Mouse (Mus musculus) CD4-positive helper T cell, adult 2 months (primary cell): ENCODE results near the gene Prima1.

Source experiments
- DNase-seq: peaks from one replicate; pipeline ENCODE4 v3.0.0-alpha.2; 2012; ENCODE audit warnings: low read depth, missing footprints, low spot score

Gene Prima1

GRCm38 (mm10) chr12:103242083-103242581 is at the start of gene Prima1:
Gene Prima1, minus strand, starts transcription at chr12:103242150.
- no peak for DNase-seq

DNA sequence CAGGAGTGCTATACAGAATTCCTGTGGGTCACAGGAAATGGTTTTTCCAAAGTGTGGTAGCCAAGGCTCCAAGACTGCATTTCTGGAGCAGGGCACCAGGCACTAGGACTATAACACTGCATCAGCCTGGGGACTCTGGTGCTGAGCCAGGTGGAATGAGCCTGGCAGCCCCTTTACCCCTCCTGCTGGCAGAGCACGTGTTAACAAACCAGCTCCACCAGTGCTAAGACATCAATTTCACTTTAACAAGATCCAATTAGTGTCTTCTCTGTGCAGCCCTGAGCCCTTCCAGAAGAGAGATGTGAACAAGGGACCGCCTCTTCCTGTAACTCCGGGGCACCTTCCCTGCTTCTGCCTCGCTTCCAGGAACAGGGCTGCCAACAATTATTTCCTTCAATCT is 45.3 kb upstream of the Prima1 start:
- no peak for DNase-seq

GRCm38 (mm10) chr12:103283411-103283810 is 41.5 kb upstream of the Prima1 start:
- DNase-seq, result no peak

DNA sequence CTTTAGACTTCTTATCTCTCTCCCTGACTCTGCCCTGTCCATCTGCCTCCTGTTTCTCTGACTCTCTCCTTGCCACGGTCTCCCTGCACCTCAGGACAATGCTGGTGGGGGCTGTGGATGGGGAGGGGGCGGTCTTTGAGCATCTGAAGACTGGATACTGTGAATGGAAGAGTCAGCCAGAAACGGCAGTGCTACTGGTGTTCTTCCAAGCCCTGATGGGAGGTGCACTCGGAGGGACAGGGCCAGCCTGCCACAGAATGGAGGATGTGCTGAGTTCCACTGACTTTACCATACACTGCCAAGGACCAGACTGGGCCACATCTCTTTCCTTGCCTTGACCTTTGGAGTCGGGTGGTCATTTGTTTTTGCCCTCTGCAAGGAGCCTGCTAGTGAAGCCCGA is 41.0 kb upstream of the Prima1 start:
- no peak for DNase-seq

- DNase-seq, result no peak
These were observed 40.0 kb upstream of the Prima1 start for GRCm38 (mm10) chr12:103281912-103282311.

DNA sequence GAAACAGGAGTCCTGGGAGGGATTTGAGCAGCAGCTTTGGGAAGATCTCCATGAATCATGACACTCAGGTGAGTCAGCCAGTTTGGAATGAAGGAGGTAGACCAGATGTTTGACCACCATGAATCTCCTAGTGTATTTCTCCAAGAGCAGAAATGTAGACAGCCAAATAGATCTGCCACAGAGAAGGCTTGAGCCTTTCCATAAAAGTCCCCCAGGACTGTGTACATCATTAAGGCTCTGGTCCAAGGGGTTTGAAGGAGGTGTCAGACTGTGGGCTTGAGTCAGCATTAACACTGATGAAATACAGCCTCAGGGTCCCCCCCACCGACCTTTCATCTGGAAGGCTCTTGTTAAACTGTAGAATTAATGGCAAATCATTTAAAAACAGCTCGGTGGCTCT is 39.5 kb upstream of the Prima1 start:
- DNase-seq, result no peak

DNA sequence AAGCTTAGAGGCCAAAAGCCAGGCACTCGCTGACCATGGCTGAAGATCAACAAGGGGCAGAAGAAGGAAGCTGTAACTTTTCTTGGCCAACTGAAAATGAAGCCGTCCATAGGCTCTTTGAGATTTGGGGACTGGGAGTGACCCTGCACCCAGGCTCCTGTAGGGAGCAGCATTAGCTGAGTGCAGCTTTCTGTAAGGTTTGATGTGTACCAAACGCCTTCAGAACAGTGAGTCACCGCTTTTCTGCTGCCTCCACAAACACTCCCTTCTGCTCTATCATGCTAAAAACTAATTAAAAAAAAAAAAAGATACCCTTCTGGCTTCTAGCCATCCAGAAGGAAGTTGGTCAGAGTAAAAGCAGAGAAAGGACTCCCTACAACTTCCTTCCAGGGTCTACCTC is 34.5 kb upstream of the Prima1 start:
- DNase-seq, result no peak

DNA sequence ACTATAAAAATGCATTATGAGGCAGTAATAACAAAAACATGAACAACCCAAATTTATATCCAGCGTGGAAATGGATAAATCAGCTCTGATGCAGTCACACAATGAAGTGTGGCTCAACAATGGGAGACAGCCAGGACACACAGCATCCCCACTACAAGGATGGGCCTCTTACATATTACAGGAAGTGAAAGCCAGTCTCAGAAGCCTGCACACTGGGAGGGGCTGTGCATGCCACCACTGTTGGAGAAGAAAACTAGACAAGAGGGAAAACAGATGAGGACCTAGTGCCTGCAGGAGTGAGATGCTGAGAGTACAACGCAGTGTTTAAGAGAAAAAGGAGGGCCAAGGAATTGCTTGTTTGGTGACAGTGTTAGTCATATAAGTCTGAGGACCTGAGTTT is 31.8 kb upstream of the Prima1 start:
- no peak for DNase-seq

- no peak for DNase-seq
These were observed 31.1 kb upstream of the Prima1 start for GRCm38 (mm10) chr12:103273051-103273450.

DNA sequence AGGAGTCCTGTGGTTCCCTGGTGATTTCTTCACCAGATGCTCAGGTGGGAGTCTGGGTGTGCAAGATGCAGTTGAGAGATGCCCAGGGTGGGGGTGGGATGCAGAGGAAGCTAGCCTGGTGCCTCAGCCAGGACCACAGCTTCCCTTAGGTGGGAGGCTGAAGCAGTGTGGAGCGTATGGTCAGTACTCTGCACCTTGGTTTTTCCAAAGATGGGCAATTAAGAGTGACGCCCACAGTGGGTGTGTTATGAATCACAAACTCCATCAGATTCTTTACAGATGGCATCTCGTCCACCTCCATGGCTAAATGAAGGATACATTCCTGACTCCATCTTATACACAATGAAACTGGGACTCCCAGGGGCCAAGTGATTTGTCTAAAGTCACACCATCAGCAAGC is 30.2 kb upstream of the Prima1 start:
- no peak for DNase-seq

DNA sequence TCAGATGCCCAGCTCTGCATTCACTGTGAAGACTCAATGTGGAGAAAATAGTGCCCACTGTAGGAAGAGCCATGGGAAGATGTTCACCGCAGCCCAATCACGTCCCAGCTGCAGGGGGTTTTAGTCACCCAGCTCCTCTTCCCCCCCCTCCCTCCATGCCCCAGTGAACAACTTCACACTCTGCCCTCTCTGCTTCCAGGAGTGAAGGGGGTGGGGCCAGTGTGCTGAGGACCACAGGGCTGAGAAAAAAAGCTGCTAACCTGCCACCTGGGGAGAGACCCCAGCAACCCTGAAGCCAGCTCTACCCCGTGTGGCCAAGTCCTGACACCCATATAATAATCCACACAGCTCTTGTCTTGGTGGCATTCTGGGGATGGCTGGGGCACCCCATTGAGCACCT is 24.7 kb upstream of the Prima1 start:
- no peak for DNase-seq

DNA sequence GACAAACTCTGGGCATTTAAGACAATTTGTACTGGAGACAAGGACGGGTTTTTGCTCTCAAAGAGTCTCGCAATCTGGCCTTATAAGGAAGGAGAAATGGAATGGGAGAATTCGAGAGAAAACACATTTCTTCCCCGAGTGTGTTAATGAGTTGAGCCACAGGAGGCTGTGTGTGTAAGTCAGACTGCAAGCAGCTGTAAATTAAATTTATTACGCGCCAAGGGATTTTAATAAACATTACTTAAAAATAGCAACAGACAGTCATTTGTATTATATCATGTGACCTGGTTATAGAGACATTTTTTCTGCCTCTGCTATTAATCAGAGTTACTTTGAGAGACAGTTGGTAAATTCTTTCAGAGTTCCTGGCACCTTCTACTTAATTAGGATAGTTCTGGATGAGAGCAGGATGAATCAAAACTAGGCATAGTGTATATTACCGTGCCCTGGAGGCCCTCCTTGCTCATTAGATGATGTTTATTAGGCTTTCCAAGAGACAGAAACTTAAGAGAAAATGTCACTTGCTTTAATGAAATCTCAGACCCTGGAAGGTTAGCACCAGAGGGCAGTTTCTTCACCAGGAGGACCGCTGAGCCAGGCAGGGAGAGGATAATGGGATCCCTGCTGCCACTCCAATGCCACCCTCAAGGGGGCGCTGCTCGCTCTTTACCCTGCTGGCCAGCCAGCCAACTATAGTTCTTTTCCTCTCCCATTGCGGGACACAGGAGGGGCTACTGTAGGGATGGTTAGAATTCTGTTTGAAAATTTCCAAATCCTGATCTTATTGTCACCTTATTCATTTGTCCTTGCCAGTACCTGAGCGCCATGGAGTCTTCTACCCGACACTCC is 20.3 kb upstream of the Prima1 start:
- DNase-seq, result no peak

GRCm38 (mm10) chr12:103252901-103253434 is 11.0 kb upstream of the Prima1 start:
- DNase-seq, result no peak

- DNase-seq, result no peak
These were observed 9.2 kb upstream of the Prima1 start for GRCm38 (mm10) chr12:103251151-103251550.

GRCm38 (mm10) chr12:103250333-103250732 is 8.4 kb upstream of the Prima1 start:
- DNase-seq, result no peak

GRCm38 (mm10) chr12:103243041-103243440 is 1.1 kb upstream of the Prima1 start:
- DNase-seq, result no peak

DNA sequence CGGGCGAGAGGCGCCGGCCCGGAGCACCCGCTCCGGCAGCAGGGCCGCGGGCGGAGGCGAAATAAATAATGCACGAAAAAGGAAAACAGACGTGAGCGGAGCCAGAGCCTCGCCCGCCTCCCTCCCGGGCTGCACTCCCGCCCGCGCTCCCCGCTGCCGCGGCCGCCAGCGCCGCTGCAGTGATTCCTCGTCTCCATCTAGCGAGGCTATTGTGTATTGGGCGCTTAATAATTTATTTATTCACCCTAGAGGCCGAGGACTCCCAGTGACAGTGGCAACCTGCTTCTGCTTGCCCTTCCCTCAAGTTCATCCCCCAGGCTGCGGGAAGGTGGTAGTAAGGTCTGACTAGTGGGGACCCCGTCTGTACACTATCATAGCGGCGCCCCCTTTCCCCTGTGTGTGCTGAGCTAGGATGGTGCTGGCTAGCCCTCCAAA is 658 bp upstream of the Prima1 start:
- no peak for DNase-seq

GRCm38 (mm10) chr12:103241311-103242082 is 453 bp downstream of the Prima1 start:
- DNase-seq, result no peak

GRCm38 (mm10) chr12:103238924-103239460 is 3.0 kb downstream of the Prima1 start:
- DNase-seq, result no peak

- no peak for DNase-seq
These were observed 6.1 kb downstream of the Prima1 start for GRCm38 (mm10) chr12:103235856-103236255.

DNA sequence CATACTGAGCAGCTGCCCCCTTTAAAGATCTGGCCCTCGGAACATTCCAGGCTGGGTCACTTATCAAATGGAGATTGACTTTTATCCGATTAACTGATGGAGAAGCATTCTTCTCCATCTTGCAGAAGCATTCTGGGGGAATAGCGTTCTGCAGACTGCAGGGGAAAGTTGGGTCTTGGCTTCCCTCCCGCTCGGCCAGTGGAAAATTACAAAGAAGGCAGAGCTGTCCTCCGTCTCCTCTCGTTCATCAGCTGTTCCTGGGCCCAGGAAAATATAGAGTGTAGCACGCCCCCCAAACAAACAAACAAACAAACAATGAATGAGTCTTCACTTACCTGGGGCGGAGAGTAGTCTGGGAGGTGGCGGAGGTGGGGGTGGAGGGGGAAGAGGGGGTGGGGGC is 6.7 kb downstream of the Prima1 start:
- DNase-seq, result no peak

DNA sequence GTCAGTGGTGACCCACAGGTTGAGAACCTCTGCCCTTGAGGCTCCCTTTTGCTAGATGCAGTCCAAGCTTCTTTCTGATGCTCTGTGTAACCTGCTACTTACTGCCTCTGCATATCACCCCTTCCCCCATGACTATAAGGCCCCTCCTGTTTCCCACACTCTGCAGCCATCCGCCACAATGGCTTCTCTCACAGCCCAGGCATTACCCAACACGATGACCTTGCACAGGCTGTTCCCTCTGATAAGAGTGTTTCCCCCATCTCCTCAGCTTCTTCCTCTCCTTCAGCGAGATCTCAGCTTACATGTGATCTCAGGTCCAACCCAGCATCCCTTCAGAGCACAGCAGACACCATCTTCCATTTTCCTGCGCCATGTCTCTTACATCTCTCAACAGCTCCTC is 12.9 kb downstream of the Prima1 start:
- no peak for DNase-seq
